Mouse (Mus musculus) Muller cell, postnatal 12 days (primary cell): ENCODE results near the gene Gm13103.
"Not testable (repeated sequence)": the region's sequence is repeated elsewhere in the genome, so short reads cannot be mapped to it uniquely, and the experiment has no call there.

ENCODE experiments used
- DNase-seq: peaks from one replicate; pipeline ENCODE4 v3.0.0-alpha.2; 2015; ENCODE audit errors: inconsistent ontology term

Gm13103 gene

GRCm38 (mm10) chr4:143846197-143846596 is at the start of gene Gm13103:
Gm13103 (plus strand) TSS chr4:143846497.
- not testable (repeated sequence) for DNase-seq

GRCm38 (mm10) chr4:143815993-143816392 is 30.3 kb upstream of the Gm13103 start, which contains the start of gene Gm13084:
Gm13084 (minus strand) TSS chr4:143816093.
- no peak for DNase-seq

GRCm38 (mm10) chr4:143882371-143882770 is 36.1 kb downstream of the Gm13103 start:
- DNase-seq: not testable (repeated sequence)

GRCm38 (mm10) chr4:143894406-143894805 is 48.1 kb downstream of the Gm13103 start:
- not testable (repeated sequence) for DNase-seq

- DNase-seq: not testable (repeated sequence)
Observed at GRCm38 (mm10) chr4:143900280-143900679, 54.0 kb downstream of the Gm13103 start, which contains the start of gene Pramef6. Pramef6 (minus strand) TSS chr4:143900380.
